Mouse (Mus musculus): ENCODE data around the gene Hecw1.

Gene Hecw1

GRCm38 (mm10) chr13:14522906-14523269, at the start of gene Hecw1:
Hecw1 (minus strand) TSS chr13:14523228.
- peak; percentile 69 to 72 for DNase-seq

DNA sequence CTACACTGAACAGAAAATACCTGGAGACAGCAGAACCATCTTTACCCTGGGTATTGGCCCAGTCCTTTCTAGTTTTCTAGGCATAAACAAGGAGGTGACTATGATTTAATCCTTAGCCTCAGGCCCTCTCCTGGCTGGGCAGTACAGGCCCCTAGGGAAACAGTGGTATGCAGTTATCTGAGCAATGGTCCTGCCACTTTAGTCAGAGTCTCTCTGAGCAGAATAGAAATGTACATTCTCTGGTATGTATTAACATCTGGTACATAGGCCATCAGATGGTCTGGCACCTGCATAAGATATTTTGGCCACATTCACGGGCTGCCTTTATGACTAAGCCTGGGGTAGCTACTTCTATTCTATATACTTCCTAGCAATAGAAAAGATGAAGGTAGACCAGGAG, 38.3 kb upstream of the Hecw1 start:
- no peak for DNase-seq

GRCm38 (mm10) chr13:14552628-14553027, 29.6 kb upstream of the Hecw1 start:
- DNase-seq = peak; percentile 6 to 7

DNA sequence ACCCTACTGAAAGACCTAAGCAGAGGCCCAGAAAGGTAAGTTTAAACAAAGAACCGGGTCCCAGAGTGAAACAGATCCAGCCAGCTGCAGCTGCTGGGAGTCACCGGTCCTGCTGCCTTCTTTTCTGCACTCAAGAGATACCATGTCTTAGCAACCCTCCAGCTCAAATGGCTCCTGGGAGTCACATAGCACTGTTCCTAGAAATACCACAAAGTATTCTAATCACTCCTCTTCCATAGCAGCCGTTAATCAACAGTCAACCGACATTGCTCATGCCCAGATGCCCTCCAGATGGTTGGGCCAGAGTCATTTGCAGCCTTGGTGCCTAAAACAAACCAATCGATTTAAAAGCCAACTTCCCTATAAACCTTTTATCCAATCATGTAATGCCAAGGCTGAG, 19.8 kb upstream of the Hecw1 start:
- no peak for DNase-seq

- DNase-seq = peak; percentile 74 to 75
These were observed 711 bp downstream of the Hecw1 start for GRCm38 (mm10) chr13:14522128-14522905.

GRCm38 (mm10) chr13:14521746-14522127, 1.3 kb downstream of the Hecw1 start:
- DNase-seq = peak in 1 of 2 experiments; percentile 57

GRCm38 (mm10) chr13:14519605-14520004, 3.4 kb downstream of the Hecw1 start:
- DNase-seq = no peak

DNA sequence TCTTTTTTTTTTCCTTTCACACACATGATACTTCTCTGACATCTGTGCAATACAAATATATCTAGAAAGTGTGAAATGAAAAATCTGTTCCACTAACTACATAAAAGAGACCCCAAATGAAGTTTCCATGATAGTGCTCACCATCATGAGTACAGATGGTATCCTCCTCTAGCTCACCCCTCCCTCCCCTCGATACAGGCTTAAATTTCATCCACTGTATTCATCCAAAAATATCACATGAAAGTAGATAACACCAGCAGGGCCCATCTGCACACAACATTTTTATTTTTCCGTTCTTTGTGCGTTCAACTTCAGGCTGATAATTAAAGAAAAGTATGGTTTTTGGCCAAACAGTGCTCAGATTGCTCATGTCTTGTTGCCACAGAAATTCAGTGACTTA, 5.5 kb downstream of the Hecw1 start:
- no peak for DNase-seq

GRCm38 (mm10) chr13:14515106-14515505, 7.9 kb downstream of the Hecw1 start:
- DNase-seq = no peak

DNA sequence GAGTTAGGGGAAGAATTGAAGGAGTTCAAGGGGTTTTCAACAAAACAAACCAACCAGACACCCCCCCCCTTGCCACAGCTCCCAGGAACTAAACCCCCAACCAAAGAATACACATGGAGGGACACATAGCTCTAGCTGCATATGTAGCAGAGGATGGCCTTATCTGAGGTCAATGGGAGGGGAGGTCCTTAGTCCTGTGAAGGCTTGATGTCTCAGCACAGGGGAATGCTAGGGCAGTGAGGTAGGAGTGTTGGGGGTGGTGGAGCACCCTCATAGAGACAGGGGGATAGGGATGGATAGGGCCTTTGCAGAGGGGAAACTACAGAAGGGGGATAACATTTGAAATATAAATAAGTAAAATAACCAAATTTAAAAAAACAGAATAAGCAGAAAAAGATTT, 9.1 kb downstream of the Hecw1 start:
- DNase-seq = no peak

- DNase-seq = no peak
These were observed 16.3 kb downstream of the Hecw1 start for GRCm38 (mm10) chr13:14506765-14507164.

- DNase-seq = no peak
These were observed 22.8 kb downstream of the Hecw1 start for GRCm38 (mm10) chr13:14500251-14500650.

GRCm38 (mm10) chr13:14498780-14499179, 24.2 kb downstream of the Hecw1 start:
- DNase-seq = no peak

DNA sequence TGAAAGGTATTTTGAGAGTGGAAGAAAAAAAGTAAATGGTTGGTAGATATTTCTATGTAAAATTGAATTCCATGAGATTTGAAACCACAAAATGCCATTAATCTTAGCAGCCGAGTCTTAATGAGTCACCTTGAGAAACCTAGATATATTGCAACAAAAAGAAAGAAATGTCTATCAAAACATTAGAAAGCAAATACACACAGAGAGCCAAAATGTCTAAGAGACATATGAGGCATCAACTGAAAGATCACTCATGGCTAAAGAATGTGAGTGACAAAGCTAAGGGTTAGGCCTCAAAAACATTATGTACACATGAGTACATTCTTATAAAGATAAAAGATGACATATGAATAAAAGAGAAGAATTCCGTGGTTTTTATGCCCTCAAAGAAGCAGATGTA, 26.1 kb downstream of the Hecw1 start:
- DNase-seq = no peak

DNA sequence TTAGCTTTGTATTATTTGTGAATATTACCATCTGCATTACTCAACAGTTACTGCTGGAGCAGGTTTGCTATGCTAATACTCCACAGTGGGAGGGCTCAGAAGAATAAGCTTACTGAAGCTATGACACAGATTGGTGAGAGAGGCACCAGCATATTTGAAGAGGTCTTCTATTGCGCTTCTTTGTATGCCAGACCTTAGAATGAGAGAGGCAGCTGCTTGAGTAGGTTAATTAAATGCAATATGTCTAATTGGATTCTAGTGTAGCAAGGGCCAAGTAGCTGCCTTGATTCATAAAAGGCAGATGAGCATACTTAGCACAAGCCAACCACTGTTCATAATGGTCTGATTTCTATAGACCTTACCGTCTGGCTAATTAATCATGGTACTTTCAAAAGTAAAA, 35.2 kb downstream of the Hecw1 start:
- no peak for DNase-seq

GRCm38 (mm10) chr13:14471121-14471520, 51.9 kb downstream of the Hecw1 start:
- no peak for DNase-seq

GRCm38 (mm10) chr13:14467517-14467916, 55.5 kb downstream of the Hecw1 start:
- no peak for DNase-seq

GRCm38 (mm10) chr13:14461036-14461435, 62.0 kb downstream of the Hecw1 start:
- no peak for DNase-seq

DNA sequence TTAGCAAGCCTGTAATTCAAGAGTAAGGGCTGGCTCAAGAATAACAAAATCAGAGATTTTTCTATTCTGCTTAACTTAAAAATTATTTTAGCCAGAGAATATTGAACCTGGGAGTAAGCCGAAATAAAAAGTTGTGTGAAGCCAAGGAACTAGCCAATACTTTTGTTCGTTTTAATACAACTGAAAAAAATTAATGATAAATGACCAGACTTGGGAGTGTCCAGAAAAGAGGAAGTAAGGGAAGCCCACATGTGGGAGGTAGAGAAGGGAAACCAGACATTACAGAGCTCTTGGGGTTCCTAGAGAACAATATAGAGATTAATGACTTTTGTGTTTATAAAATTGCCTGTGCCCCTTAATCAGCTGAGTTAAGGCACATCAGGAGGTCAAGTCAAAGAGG, 66.0 kb downstream of the Hecw1 start:
- no peak for DNase-seq

GRCm38 (mm10) chr13:14439540-14439939, 83.5 kb downstream of the Hecw1 start:
- no peak for DNase-seq

- no peak for DNase-seq
These were observed 94.0 kb downstream of the Hecw1 start for GRCm38 (mm10) chr13:14428845-14429553.

DNA sequence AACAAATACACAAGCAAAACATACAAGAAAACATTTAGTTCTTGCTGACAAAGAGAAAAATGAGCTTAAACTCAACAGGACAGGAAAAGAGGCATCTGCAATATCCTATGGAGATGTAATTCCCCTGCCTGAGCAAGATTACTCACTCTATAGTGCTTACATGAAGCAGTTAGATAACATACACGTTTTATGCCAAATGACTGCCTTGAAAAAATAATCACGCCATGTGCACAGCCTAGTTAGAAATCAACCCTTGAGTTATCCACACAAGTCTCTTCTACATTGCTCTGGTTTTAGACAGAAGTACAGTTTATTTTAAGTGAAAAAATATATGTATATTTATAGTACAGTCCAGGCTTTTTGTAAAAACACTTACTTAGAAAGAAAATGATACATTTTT, 98.2 kb downstream of the Hecw1 start:
- no peak for DNase-seq

DNA sequence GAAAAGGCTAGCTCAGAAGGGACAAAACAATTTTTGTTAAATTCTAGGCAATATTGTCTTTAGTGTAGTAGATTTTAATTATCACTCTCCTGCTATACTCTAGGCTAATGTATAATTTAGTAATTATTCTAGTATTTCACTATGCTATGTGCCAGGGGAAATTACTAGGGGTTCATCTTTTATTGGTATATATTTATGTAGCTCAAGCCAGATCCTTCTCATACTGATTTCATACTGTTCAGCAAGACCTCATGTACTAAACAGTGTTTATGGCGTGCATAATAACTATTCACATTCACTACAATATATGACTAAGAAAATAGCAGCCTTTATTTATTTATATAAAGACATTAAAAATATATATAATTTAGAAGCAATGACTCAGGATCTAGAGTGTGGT, 109.6 kb downstream of the Hecw1 start:
- no peak for DNase-seq

DNA sequence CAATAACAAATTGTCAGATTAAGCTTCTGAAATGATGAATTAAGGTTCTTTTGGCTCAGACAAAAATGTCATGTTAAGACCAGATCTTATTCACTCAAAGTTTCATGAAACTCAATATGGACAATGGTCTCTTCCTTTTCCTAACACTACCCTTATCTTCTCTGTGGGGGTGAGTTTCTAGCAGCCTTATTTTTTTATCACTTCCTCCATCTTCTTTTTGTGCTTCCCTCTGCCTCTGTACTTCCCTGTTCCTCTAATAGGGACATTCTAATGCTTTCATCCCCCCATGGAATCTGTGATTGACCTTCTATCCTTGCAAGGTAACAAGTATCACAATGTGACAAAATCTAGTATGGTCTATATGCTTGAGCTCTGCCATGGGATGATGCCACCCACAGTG, 148.6 kb downstream of the Hecw1 start:
- DNase-seq = no peak

DNA sequence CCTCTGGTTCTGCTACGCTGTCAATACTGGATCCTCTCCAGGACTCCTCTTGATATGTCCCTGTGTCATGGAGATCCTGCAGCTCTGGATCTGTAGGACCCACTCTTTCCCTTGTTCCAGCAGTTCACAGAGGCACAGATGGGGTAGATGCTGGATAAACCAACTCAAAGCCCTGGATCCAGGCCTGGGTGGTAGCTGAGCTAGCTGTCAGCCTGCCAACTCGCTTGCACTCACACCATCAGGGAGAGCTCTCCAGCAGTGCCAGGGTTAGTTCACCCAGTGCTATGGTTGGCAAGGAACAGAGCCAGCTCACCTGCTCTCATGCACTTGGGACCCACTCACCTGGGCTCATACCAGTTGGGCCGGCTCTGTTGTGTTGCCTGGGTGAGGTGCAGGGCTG, 157.5 kb downstream of the Hecw1 start:
- peak; percentile 24 to 52 for DNase-seq

Measured in cerebellum, postnatal 10 days (tissue).